Mouse (Mus musculus) neural tube, embryonic 14.5 days (tissue): ENCODE results near the gene Gm28047. TPM values are rescaled to one million over a fixed set of nuclear protein-coding genes. Genes with fewer than 3 reads are reported as not detected.

Experiments used
- ATAC-seq: fragments of 200-750 bp; cut with Nextera tagmentation; 2 replicates; pipeline ENCODE4 v1.8.0; 2017; ENCODE audit warnings: low read depth, mild to moderate bottlenecking, moderate TSS enrichment, moderate library complexity
- H3K27ac ChIP-seq: fragments of 300-500 bp; sonication (generic); 2 replicates; pipeline ENCODE4 v1.5.1; 2014; ENCODE audit warnings: low read depth, mild to moderate bottlenecking, control low read depth, low read length, moderate library complexity, mixed read lengths
- H3K27me3 ChIP-seq: fragments of 300-500 bp; sonication (generic); 2 replicates; pipeline ENCODE4 v1.6.1; 2014; ENCODE audit warnings: low read length; ENCODE audit not compliant: control insufficient read depth, insufficient read depth
- H3K36me3 ChIP-seq: fragments of 300-500 bp; sonication (generic); 2 replicates; pipeline ENCODE4 v1.6.1; 2014; ENCODE audit warnings: low read length, mixed read lengths; ENCODE audit not compliant: control insufficient read depth, insufficient read depth
- H3K4me1 ChIP-seq: fragments of 300-500 bp; sonication (generic); 2 replicates; pipeline ENCODE4 v1.6.1; 2014; ENCODE audit warnings: low read length; ENCODE audit not compliant: control insufficient read depth, insufficient read depth
- H3K4me2 ChIP-seq: fragments of 300-500 bp; sonication (generic); 2 replicates; pipeline ENCODE4 v1.6.1; 2014; ENCODE audit warnings: mild to moderate bottlenecking, low read depth, low read length, control low read depth
- H3K4me3 ChIP-seq: fragments of 300-500 bp; sonication (generic); 2 replicates; pipeline ENCODE4 v1.5.1; 2014; ENCODE audit warnings: low read depth, low read length, control low read depth, mixed read lengths
- H3K9ac ChIP-seq: fragments of 300-500 bp; sonication (generic); replicated peaks from 2 replicates; pipeline ENCODE4 v1.6.1; 2014; ENCODE audit warnings: low read depth, mild to moderate bottlenecking, control low read depth, low read length, mixed read lengths
- H3K9me3 ChIP-seq: fragments of 300-500 bp; sonication (generic); 2 replicates; pipeline ENCODE4 v1.6.1; 2016; ENCODE audit warnings: low read length; ENCODE audit not compliant: control insufficient read depth
- WGBS: fragments of 180-500 bp; shearing (Covaris S2); extraction: QIAGEN DNeasy Blood & Tissue Kit; methylation state at CpG from one replicate; pipeline ENCODE4 v1.1.7; 2014; 5-methylcytosine and 5-hydroxymethylcytosine counted together
- polyA plus RNA-seq: library from polyadenylated mRNA; unstranded; fragments of >200 nt; fragmentation: Nextera tagmentation; extraction: Ambion mirVana; gene quantifications from 2 replicates; pipeline ENCODE4 v1.2.1, GENCODE M21; 2014

The Gm28047 gene
- polyA plus RNA-seq, 1 experiment from 2014 or later: not detected

DNA sequence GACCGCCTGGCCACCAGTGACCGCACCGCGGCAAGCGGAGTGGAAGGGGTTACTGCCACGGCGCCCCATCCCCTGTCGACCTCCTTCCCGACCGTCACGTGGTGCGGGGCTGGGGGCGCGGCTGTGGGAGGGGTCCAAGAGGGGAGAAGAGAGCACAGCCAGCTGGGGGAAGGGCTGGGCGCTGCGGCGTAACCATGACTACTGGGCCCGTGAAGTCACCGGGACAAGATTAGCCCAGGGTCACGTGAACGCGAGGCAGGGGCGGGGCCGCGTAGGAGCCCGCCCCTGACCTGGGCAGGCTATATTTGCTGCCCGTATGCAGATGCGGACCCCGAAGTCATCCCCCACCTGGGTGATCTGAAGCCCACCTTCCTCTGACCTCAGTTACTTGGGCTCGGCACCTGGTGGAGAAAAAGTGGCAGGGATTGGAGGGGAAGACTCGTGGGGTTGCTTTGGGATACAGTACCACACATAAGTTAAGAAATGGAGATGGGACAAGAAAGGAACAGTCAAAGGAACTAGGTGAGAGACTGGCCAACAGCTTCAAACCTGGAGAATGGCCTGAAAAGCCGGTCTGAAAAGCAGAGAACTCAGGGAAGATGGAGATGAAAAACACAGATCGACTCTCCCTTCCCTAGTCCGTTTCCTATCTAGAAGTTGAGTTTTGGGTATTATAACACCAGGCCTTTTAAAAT, 114.1 kb downstream of the Gm28047 start:
- peak; percentile 94 for ATAC-seq
- peaks cover 6% of the 10 kb centered on the region; the same call in 1 of the 2 replicates for H3K36me3 ChIP-seq
- H3K9me3 ChIP-seq: no peaks in the 10 kb centered on the region
- H3K4me3 ChIP-seq: peak overlapping the region; percentile 43
- 3% methylated on average over 34 of the region's 34 CpGs for WGBS
- no peaks in the 10 kb centered on the region for H3K27me3 ChIP-seq
- H3K27ac ChIP-seq: peak overlapping the region; percentile 79
- peaks cover 38% of the 10 kb centered on the region for H3K4me1 ChIP-seq
- H3K4me2 ChIP-seq: peak overlapping the region; percentile 51
- peak overlapping the region; percentile 44 for H3K9ac ChIP-seq

DNA sequence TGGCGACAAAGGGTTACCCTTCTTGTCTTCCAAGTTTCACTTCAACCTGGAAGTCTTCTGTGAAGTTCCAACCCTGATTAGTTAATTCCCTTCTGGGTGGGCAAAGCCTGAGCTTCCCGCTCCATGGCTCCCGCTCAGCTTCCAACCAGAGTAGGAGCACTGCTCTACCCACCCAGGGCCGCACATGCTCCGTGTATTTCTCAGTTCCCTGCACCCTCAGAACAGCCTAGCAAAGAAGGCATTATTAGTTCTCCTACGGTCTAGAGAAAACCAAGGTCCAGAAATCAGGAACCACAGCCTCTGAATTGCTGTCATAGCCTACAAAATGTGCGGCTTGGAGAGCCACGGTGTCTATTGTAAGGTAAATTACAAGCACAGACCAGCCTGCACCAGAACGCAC, 114.8 kb downstream of the Gm28047 start:
- Histone ChIP-seq H3K36me3 (peaks cover 11% of the 10 kb centered on the region; the same call in 1 of the 2 replicates), H3K4me3 (peak overlapping the region; percentile 43), H3K4me1 (peaks cover 32% of the 10 kb centered on the region), H3K27ac (peak overlapping the region; percentile 79), H3K9me3 (no peaks in the 10 kb centered on the region), H3K27me3 (no peaks in the 10 kb centered on the region), H3K9ac (peak overlapping the region; percentile 44), H3K4me2 (peak overlapping the region; percentile 51)
- WGBS: 3% methylated on average over 9 of the region's 9 CpGs
- peak; percentile 74 for ATAC-seq

- Histone ChIP-seq H3K9ac (no peak overlapping the region), H3K9me3 (no peaks in the 10 kb centered on the region), H3K27me3 (no peaks in the 10 kb centered on the region), H3K4me2 (no peak overlapping the region), H3K4me3 (no peak overlapping the region), H3K4me1 (peaks cover 32% of the 10 kb centered on the region), H3K36me3 (peaks cover 28% of the 10 kb centered on the region), H3K27ac (no peak overlapping the region)
- 95% methylated on average over 3 of the region's 3 CpGs for WGBS
- no peak for ATAC-seq
Observed at GRCm38 (mm10) chr15:102508336-102508735, 116.5 kb downstream of the Gm28047 start.

GRCm38 (mm10) chr15:102507561-102507960, 117.3 kb downstream of the Gm28047 start:
- Histone ChIP-seq H3K4me1 (peaks cover 29% of the 10 kb centered on the region), H3K36me3 (peaks cover 35% of the 10 kb centered on the region), H3K27me3 (no peaks in the 10 kb centered on the region), H3K4me3 (no peak overlapping the region), H3K27ac (no peak overlapping the region), H3K9me3 (no peaks in the 10 kb centered on the region), H3K9ac (no peak overlapping the region), H3K4me2 (no peak overlapping the region)
- ATAC-seq: no peak

DNA sequence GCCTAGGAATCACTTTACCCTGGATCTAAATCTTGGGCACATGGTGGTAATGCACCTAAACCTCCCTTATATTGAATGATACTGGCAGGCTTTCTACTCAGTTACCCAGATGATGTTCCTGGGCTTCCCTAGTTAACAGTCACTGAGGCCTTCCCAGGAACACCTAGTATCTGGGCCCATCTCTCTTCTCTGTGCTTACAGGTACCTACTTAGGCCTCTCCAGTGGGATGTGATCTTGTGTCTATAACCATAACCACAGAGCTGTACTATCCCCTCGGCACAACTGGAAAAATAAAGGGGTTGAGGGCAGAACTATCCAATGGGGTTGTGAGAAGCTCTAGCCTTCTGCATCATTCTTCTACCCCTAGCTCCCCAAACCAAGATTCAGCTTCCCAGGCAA, 118.0 kb downstream of the Gm28047 start:
- H3K9ac ChIP-seq: no peak overlapping the region
- H3K9me3 ChIP-seq: no peaks in the 10 kb centered on the region
- H3K4me1 ChIP-seq: peaks cover 22% of the 10 kb centered on the region
- no peak overlapping the region for H3K4me2 ChIP-seq
- H3K36me3 ChIP-seq: peaks cover 42% of the 10 kb centered on the region
- no peak overlapping the region for H3K27ac ChIP-seq
- WGBS: 86% methylated on average over 1 of the region's 1 CpGs
- H3K4me3 ChIP-seq: no peak overlapping the region
- no peak for ATAC-seq
- no peaks in the 10 kb centered on the region for H3K27me3 ChIP-seq

GRCm38 (mm10) chr15:102506464-102506830, 118.4 kb downstream of the Gm28047 start:
- Histone ChIP-seq H3K27ac (no peak overlapping the region), H3K4me3 (no peak overlapping the region), H3K4me1 (peaks cover 18% of the 10 kb centered on the region), H3K9me3 (no peaks in the 10 kb centered on the region), H3K27me3 (no peaks in the 10 kb centered on the region), H3K4me2 (no peak overlapping the region), H3K9ac (no peak overlapping the region), H3K36me3 (peaks cover 47% of the 10 kb centered on the region)
- no peak for ATAC-seq
- WGBS: 57% methylated on average over 2 of the region's 2 CpGs

DNA sequence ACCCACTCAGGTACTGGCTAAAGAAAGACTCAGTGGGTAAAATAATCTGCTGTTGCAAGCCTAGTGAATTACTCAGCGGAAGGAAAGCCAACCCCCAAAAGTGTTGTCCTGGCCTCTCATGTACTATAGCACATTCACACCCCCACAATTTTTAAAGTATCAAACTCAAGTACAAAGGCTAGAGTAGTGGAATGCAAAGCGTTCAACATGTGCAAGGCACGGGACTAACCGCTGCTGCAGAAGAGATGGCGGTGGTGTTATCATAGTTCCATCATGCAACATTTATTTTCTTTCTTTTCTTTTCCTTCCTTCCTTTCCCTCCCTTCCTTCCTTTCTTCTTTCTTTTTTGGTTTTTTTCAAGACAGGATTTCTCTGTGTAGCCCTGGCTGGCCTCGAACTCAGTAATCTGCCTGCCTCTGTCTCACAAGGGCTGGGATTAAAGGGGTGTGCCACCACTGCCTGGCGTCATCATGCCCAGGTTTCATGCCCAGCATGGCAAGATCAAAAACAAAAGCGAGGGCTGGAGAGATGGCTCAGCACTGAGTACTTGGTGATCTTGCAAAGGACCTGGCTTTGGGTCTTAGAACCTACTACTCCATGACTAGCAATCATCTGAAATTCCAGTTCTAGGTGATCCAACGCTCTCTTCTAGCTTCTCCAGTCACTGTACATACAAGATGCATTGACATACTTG, 119.0 kb downstream of the Gm28047 start:
- Histone ChIP-seq H3K36me3 (peaks cover 52% of the 10 kb centered on the region), H3K9ac (no peak overlapping the region), H3K4me2 (no peak overlapping the region), H3K4me1 (peaks cover 13% of the 10 kb centered on the region), H3K4me3 (no peak overlapping the region), H3K27ac (no peak overlapping the region), H3K9me3 (no peaks in the 10 kb centered on the region), H3K27me3 (no peaks in the 10 kb centered on the region)
- ATAC-seq: no peak
- 91% methylated on average over 9 of the region's 9 CpGs for WGBS

DNA sequence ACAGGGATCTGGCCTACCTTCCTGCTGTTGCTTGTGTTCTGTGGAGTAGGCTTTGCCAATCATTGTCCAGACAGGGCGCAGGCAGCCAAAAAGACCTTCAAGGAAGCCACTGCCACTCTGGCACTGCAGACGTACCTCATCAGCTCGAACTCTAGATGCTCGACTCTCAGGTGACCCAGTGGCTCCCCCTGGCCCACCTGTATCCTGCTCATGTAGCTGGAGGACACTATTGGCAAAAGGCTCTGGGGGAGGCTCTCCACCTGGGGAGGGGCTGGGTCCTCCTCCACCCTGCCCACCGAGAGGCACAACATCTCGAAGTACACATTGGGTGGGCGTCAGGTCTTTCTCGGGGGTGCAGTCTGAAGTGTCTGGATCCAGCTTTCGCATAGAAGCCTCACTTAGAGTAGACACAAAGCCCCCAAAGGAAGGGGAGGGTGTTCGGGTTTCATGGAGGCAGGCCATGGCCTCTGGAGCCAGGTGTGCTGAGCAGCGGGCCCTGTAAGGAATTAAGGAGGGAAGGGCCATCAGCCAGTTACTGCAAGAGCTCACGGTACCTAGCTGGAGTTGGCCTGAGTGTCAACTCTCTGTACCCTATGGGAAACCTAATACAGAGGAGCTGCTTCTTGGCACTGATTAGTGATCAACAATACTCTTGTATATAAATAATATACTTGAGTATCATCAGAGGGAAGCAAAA, 119.6 kb downstream of the Gm28047 start:
- H3K9ac ChIP-seq: no peak overlapping the region
- no peak overlapping the region for H3K4me2 ChIP-seq
- no peak overlapping the region for H3K27ac ChIP-seq
- no peaks in the 10 kb centered on the region for H3K9me3 ChIP-seq
- WGBS: 81% methylated on average over 12 of the region's 12 CpGs
- H3K36me3 ChIP-seq: peaks cover 59% of the 10 kb centered on the region
- no peak for ATAC-seq
- H3K4me3 ChIP-seq: no peak overlapping the region
- peaks cover 13% of the 10 kb centered on the region for H3K4me1 ChIP-seq
- no peaks in the 10 kb centered on the region for H3K27me3 ChIP-seq
